Mouse (Mus musculus) natural killer cell, adult 2 months (primary cell): ENCODE measurements at regions not wholly inside any gene's neighbourhood (a gene's known extent, or its start where the extent isn't known, plus 50 kb on each side); places are given as distances from the start of the nearest gene placed in this dataset.

Experiments used
- DNase-seq, 2 experiments: peaks; one replicate each; pipeline ENCODE4 v3.0.0; 2022; ENCODE audit warnings: low spot score in 2 of 2

GRCm38 (mm10) chr1:73341911-73342310 is 326.2 kb upstream of the Tnp1 start:
- DNase-seq: no peak

DNA sequence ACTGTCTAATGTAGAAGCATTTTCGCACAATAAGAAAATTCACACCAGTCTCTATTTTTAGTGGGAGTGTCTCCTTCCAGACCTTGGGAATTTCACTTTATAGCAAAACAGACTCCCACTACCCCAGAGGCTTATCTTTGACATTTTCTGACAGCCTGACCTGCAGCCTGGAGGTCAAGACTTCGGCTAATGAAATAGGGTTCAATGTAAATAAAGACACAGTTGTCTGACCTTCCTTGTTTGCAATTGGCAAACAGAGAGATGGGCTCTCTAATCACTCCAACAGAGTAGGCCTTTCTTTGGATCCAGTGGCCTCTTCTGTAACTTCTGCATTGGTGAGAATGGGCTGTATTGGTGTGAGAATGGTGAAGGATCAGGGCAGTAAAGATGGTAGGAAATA is 321.7 kb upstream of the Tnp1 start:
- no peak for DNase-seq

DNA sequence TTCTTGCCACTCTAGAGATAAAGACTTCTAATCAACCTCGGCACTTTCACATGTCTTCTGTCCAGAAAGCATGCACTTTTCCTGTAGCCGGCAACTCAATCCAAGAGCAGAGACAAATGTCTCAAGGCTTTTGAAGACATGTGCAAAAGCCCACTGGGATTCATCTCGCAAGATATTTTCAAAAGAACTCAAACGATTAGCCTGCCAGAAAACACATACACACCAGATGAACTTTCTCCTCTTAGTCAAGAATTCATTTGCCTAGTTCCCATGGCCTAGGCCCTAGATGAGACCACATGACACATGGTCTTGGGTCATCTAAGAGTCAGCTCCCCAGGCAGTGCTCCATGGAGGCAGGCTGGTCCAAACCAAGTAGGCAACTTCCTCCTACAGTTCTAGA is 293.8 kb upstream of the Tnp1 start:
- DNase-seq: no peak

DNA sequence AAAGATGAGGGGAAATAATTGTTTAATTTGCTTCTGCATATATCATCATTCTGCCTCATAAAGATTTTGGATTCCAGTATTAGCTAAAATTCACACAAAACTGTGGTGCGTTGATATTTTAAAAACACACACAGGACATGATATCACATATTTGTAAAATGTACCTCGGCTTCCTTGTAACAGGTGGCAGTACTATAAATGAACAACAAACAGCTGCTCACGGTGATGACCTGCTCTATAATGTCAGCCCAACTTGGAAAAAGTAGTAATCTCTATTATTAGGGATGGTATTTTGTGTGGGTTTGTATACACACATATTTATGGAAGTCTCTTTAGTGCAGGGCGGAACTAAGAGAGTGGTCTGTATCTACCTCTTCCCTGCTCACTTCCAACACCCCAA is 292.7 kb upstream of the Tnp1 start:
- DNase-seq: no peak

DNA sequence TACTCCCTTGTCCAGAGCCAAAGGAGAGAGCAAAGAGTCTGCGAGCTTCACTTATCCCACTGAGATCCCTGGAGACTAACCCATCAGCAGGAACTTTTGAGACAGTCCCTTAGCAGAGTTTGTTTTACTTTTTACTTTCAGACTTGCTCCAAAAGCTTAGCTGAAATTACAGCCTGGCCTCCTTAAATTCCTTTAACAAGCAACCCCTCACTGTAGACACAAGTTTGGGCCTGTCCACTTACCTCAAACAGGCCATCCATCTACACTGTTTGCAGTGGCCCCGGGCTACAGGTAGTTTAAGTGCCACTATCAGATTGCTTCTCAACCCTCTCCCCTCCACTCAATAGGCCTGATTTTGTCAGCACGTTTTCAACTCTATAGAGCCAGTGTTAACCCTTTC is 291.5 kb upstream of the Tnp1 start:
- no peak for DNase-seq

- DNase-seq: no peak
These were observed 284.4 kb upstream of the Tnp1 start for GRCm38 (mm10) chr1:73299978-73300688.

DNA sequence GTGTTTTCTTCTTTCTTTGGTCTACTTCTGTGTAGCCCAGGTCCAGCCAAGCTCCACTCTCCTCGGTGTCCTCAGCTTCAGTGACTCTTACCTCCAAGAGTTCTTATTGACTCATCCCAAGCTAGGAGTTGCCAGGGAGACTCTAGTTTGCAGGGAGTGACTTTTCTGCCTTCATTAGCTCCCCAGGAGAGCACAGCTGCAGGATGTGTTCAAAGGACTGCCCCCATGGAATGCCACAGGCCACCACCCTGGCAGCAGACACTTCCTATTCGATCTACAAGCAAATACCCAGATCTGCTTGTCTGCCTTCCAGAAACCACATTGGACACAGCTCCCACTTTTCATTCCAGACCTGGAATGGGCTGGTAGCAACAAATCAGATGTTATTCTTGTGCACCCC is 269.6 kb upstream of the Tnp1 start:
- DNase-seq: no peak

DNA sequence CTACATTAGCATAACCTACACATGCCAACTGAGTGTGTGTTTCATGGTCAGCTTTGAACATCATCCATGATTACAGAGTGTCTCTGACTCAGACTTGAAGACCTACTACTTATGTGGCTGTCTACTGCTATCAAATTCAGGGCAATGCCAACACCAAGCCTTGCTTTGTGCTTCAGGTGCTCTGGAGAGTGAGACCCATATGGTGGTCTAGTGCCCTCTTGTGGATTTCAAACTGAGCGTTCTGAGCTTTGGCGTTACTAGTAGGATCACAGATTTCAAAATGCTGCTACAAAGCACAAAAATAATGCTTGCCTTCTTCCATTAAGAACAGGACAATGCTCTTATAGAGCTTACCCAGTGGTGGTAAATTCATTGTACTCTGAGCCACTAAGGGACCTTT is 258.8 kb upstream of the Tnp1 start:
- DNase-seq: no peak

GRCm38 (mm10) chr1:73270787-73271391 is 255.2 kb upstream of the Tnp1 start:
- no peak for DNase-seq

DNA sequence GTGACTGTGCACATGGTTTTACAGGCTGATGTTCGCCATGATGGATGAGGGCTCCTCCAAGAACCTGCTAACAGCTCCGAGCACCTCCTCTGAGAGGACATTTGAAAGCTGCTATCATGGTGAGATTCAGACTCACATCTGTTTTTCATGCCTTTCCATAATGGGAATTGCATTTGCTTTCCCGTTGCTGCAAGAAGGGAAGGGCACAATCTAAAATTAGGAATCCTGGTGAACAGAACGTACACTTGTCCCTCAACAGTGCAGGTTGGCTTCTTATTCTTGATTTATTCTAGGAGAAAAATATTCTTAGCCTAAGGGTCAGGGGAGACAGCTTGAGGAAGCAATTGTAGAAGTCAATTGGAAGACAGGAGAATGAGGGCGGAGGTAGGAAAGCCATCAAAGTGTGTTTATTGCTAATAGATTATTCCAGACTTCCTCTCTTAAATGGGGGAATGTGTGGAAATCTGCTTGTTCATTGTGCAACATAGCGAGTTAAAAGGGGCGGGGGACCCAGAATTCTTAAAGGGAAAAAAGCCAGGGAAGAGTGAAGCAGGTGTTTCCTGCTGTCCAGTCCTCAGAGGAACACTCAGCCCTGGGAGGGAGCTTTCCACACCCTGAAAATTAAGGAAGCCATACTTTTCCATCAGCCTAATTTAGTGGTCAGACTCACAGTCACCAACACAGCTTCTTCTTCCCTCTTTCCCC is 253.5 kb upstream of the Tnp1 start:
- no peak for DNase-seq

DNA sequence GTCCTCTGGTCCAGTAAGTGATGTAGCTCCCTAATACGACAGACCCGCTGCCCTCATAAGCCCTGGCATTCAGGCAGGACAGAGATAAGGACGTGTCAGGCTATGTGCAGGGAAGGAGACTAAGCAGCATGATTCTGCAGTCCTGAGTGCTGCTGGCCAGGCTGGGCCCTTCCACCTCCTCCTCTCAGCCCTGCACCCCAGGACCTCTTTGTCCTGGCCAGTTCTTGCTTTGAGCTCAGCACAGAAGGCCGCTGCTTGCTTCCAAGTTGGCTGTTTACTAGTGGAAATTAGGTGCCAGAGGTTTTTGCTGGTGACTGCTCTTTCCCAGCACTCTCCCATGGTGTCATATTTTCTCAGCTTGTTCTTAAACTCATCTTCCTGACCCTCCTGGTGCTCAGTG is 249.3 kb upstream of the Tnp1 start:
- no peak for DNase-seq

DNA sequence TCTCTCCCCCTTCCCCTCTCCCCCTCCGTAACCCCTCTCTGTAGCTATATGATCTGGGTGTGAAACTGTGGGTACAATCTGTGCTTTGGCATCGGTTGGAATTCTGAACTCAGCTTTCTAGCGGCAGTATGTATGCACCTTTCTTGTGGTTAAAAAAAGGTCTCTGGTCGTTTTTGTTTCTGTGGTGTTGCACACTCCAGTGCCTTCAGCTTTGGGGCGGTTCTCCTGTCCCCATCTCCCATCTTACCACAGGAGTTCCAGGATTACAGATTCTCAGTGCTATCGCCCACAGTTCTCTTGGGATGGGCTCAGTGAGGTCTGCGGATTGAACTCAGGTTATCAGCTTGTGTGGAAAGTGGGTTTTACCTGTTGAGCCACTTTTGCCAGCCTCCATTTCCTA is 248.5 kb upstream of the Tnp1 start:
- DNase-seq: no peak

- DNase-seq: no peak
These were observed 243.9 kb upstream of the Tnp1 start for GRCm38 (mm10) chr1:73259525-73260098.

DNA sequence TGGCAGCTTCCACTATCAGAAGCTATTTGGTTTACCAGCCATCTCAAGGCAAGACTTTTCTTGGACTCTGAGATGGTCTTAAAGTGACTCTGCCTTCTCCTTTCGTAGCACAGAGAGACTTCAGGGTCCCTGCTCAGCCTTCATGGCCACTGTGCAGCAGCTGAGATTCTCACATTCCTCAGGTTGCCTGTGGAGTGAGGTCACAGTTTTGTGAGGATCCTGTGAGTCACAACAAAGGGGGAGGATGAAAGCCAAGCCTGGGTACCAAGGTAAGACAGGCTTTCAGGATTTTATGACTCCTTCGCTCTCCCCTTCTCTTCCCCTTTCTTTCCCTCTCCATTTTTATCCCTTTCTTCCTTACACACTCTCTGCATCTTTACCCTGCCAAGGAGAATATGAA is 241.6 kb upstream of the Tnp1 start:
- DNase-seq: no peak

GRCm38 (mm10) chr1:73251911-73252356 is 236.2 kb upstream of the Tnp1 start:
- no peak for DNase-seq

GRCm38 (mm10) chr1:73244016-73244415 is 228.3 kb upstream of the Tnp1 start:
- no peak for DNase-seq

- DNase-seq: no peak
These were observed 226.6 kb upstream of the Tnp1 start for GRCm38 (mm10) chr1:73242290-73242689.

GRCm38 (mm10) chr1:73236867-73237266 is 221.2 kb upstream of the Tnp1 start:
- no peak for DNase-seq

GRCm38 (mm10) chr1:73233636-73234035 is 217.9 kb upstream of the Tnp1 start:
- no peak for DNase-seq

DNA sequence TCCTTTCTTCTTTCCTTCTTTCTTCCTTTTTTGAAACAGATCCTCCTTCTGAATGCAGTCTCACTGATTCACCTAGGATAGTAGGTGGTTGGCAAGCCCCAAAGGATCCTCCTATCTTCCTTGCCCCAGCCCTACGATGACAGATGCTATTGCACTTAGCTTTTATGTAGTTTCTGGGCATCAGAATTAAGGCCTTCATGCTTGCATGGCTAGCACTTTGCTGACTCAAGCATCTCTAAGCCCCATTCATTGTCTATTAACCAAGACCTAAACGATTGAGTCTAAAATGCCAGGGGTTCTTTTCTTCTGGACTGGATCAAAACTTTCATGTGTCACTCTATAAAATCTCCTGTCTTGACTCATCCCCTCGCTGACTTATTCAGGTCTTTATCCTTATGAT is 217.3 kb upstream of the Tnp1 start:
- DNase-seq: no peak

- no peak for DNase-seq
These were observed 214.9 kb upstream of the Tnp1 start for GRCm38 (mm10) chr1:73230611-73231010.

DNA sequence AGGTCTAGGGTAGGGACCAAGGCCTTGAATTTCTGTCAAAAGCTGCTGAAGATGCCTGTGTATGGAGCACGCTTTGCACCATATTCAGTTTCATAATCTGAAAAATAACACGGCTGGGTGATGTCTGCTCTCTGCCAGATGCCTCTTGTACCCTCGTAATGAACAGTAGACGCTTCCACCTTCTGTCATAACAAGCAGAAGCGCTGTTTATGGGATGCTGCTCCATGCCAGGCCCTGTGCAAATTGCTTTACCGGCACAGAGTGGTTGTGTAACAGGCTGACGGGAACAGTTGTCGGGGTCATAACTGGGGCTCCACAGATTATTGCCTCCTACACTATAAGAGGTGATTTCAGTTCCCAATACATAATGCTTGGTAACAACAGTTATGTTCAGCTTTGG is 211.5 kb upstream of the Tnp1 start:
- DNase-seq: no peak

DNA sequence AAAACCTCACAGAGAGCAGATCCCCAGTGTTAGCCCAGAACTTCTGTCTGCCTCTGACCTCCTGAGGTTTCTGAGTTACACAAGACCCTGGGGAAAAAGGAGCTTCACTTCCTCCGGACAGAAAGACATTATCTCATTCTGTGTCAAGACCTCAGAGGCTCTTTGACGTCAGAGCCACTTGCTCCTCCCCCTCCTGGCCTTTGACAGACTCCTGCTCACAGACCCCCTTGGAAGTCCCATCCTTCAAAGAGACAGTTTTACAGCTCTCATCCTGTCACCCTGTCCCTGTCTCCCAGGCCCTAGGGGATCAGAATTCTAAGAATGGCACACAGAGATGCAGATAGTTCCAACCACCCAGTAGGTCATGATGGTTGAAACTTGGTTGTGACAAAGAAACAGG is 206.2 kb upstream of the Tnp1 start:
- no peak for DNase-seq
